Mouse (Mus musculus) myocyte (in vitro differentiated cells): ENCODE data around the gene Zhx3. TPM values are rescaled to one million over a fixed set of nuclear protein-coding genes. Genes with fewer than 3 reads are reported as not detected.

Experiments
- H3K27me3 ChIP-seq: one replicate; pipeline ENCODE4 v1.6.1; 2011; ENCODE audit not compliant: control insufficient read depth, insufficient read depth, insufficient read length
- H3K36me3 ChIP-seq: one replicate; pipeline ENCODE4 v1.6.1; 2011; ENCODE audit not compliant: control insufficient read depth, insufficient read depth
- H3K4me2 ChIP-seq: one replicate; pipeline ENCODE4 v1.6.1; 2011; ENCODE audit warnings: low read depth, control low read depth
- H3K4me3 ChIP-seq: one replicate; pipeline ENCODE4 v1.5.1; 2011; ENCODE audit warnings: mild to moderate bottlenecking, control low read depth, moderate library complexity
- H3K79me2 ChIP-seq: one replicate; pipeline ENCODE4 v1.6.1; 2011; ENCODE audit not compliant: control insufficient read depth, insufficient read depth
- H3ac ChIP-seq: one replicate; pipeline ENCODE4 v1.6.1; 2011; ENCODE audit not compliant: control insufficient read depth, insufficient read length
- CEBPB ChIP-seq: IDR thresholded peaks from 2 replicates; pipeline ENCODE4 v1.6.1; 2011; ENCODE audit warnings: mild to moderate bottlenecking, moderate library complexity; ENCODE audit not compliant: poor library complexity, insufficient read depth, severe bottlenecking
- E2F4 ChIP-seq: IDR thresholded peaks from one replicate; pipeline ENCODE4 v1.6.1; 2011; ENCODE audit warnings: mild to moderate bottlenecking, control low read depth, moderate library complexity; ENCODE audit not compliant: insufficient read depth
- MAX ChIP-seq: IDR thresholded peaks from one replicate; pipeline ENCODE4 v1.6.1; 2011; ENCODE audit warnings: low read depth, mild to moderate bottlenecking, control low read depth
- MYOD1 ChIP-seq, 3 experiments: IDR thresholded peaks; one replicate each; pipeline ENCODE4 v1.6.1; 2011; ENCODE audit warnings: control low read depth in 2 of 3, low read depth in 2 of 3, mild to moderate bottlenecking in 2 of 3, moderate library complexity in 1 of 3; ENCODE audit not compliant: insufficient read length in 2 of 3, control insufficient read depth in 1 of 3
- MYOG ChIP-seq, 3 experiments: IDR thresholded peaks; one replicate each; pipeline ENCODE4 v1.6.1; 2011; ENCODE audit warnings: control low read depth in 2 of 3, low read depth in 2 of 3, mild to moderate bottlenecking in 2 of 3; ENCODE audit not compliant: insufficient read length in 2 of 3, control insufficient read depth in 1 of 3, insufficient read depth in 1 of 3
- POLR2A ChIP-seq: IDR thresholded peaks from one replicate; pipeline ENCODE4 v1.6.1; 2011; ENCODE audit warnings: low read depth, mild to moderate bottlenecking, control low read depth, moderate library complexity; ENCODE audit not compliant: insufficient read length
- POLR2AphosphoS2 ChIP-seq: IDR thresholded peaks from one replicate; pipeline ENCODE4 v1.6.1; 2011; ENCODE audit warnings: low read depth, control low read depth; ENCODE audit not compliant: insufficient read length
- REST ChIP-seq: IDR thresholded peaks from one replicate; pipeline ENCODE4 v1.6.1; 2011; ENCODE audit warnings: mild to moderate bottlenecking, control low read depth, moderate library complexity; ENCODE audit not compliant: insufficient read depth, insufficient read length
- SRF ChIP-seq: IDR thresholded peaks from one replicate; pipeline ENCODE4 v1.6.1; 2011; ENCODE audit warnings: low read depth; ENCODE audit not compliant: control insufficient read depth, insufficient read length
- TCF12 ChIP-seq: IDR thresholded peaks from one replicate; pipeline ENCODE4 v1.6.1; 2011; ENCODE audit warnings: mild to moderate bottlenecking, control low read depth; ENCODE audit not compliant: poor library complexity, insufficient read depth, severe bottlenecking
- TCF3 ChIP-seq: IDR thresholded peaks from one replicate; pipeline ENCODE4 v1.6.1; 2011; ENCODE audit warnings: low read depth, control low read depth; ENCODE audit not compliant: insufficient read length
- USF1 ChIP-seq: IDR thresholded peaks from one replicate; pipeline ENCODE4 v1.6.1; 2011; ENCODE audit warnings: low read depth, mild to moderate bottlenecking, control low read depth, moderate library complexity
- polyA plus RNA-seq: library from polyadenylated mRNA; unstranded; fragments of >200 nt; fragmentation: generic; extraction: Trizol; gene quantifications from one replicate; pipeline ENCODE4 v1.2.1, GENCODE M21; 2012; ENCODE audit warnings: missing spikeins

Zhx3 gene
- polyA plus RNA-seq, 1 experiment, result 6.1 TPM

DNA sequence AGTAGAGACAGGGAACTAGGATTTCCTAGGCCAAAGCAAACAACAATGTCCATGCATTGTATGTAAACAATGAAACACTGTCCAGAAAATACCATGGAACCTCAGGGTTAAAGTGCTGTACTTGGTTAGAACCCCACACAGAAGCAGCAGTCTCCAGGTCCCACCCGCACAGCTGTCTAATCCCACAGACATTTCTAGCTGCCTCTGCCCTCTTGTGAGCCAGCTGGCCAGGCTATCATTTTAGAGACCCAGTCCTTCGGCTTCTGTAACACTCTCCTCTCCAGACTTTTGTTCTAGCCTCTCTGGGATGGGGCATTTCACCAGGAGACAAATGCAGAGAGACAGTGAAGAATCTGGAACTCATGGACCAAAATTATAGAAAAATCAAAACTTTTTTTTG, 94.8 kb downstream of the Zhx3 start:
- H3ac ChIP-seq, result no peak overlapping the region

DNA sequence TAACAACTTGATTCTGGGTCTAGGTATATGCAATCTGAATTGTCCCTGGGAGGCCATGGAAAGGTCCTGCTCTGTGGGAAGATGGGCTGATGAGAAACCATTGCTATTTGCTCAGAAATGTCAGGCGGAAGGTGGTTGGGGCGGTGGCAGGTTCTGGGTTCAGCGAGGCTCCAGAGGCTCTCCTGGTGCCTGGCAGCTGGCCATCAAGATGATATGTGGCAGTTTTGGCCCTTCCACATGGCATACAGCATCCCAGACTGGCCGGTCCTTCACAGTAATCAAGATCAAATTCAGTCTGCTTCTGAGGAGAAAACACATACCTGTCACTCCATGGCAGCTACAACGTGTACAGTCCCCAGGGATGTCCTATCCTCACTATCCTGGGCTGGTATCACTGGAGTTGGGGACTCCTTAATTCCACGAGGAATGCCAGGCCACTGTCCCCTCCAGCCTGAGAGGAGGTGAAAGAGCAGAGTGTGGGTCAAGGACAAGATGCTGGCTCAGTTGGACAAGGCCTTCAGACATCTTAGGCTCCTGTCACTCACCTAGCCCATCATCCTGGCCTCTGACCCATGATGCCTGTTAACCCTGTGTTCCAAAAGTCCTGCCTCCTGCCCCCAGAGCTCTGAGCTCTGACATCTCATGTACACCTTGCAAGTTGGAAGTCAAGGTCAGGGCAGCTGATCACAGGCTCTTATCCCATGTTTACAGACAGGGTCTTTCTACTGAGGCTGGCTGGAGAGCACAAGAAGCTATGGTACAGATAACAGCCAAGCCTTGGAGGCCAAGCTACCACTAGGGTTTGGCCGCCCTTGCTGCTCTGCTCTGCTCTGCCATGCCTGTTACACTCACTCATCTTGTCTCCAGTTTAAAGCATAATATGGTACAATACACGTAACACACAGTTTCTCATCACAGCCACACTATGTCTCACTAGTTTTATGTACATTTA, 101.2 kb downstream of the Zhx3 start:
- H3K36me3 ChIP-seq, result no peaks in the 10 kb centered on the region
- no peak overlapping the region for H3K4me2 ChIP-seq
- H3K4me3 ChIP-seq, result no peak overlapping the region
- H3K27me3 ChIP-seq, result no peaks in the 10 kb centered on the region
- TF ChIP-seq TCF3, result no peak
- TF ChIP-seq POLR2AphosphoS2, result peak; percentile 18
- no peak for TF ChIP-seq MYOD1 (IDR thresholded peaks at IDR 0.05; ENCODE audit: control insufficient read depth in 1 of 3, insufficient read length in 2 of 3, low read depth in 2 of 3)
- TF ChIP-seq POLR2A, result no peak
- TF ChIP-seq MYOG (IDR thresholded peaks at IDR 0.05; ENCODE audit: control insufficient read depth in 1 of 3, insufficient read depth in 1 of 3, insufficient read length in 2 of 3, low read depth in 2 of 3), result no peak
- no peak for TF ChIP-seq REST
- H3K79me2 ChIP-seq, result no peaks in the 10 kb centered on the region
- H3ac ChIP-seq, result no peak overlapping the region

More for the DNA sequence above, 94.8 kb downstream of the Zhx3 start:
- H3K4me3 ChIP-seq, result no peak overlapping the region
- H3K27me3 ChIP-seq, result no peaks in the 10 kb centered on the region
- TF ChIP-seq SRF (no peak), E2F4 (no peak), TCF12 (peak; percentile 29), CEBPB (no peak), MYOG (IDR thresholded peaks at IDR 0.05; ENCODE audit: control insufficient read depth in 1 of 3, insufficient read depth in 1 of 3, insufficient read length in 2 of 3, low read depth in 2 of 3) (peak; percentile 40 to 88 (median 85)), MYOD1 (IDR thresholded peaks at IDR 0.05; ENCODE audit: control insufficient read depth in 1 of 3, insufficient read length in 2 of 3, low read depth in 2 of 3) (peak; percentile 37 to 75 (median 69)), POLR2AphosphoS2 (no peak), MAX (no peak), USF1 (no peak), TCF3 (no peak), POLR2A (no peak), REST (no peak)
- no peaks in the 10 kb centered on the region for H3K79me2 ChIP-seq
- peak overlapping the region; percentile 9 for H3K4me2 ChIP-seq
- H3K36me3 ChIP-seq, result no peaks in the 10 kb centered on the region

DNA sequence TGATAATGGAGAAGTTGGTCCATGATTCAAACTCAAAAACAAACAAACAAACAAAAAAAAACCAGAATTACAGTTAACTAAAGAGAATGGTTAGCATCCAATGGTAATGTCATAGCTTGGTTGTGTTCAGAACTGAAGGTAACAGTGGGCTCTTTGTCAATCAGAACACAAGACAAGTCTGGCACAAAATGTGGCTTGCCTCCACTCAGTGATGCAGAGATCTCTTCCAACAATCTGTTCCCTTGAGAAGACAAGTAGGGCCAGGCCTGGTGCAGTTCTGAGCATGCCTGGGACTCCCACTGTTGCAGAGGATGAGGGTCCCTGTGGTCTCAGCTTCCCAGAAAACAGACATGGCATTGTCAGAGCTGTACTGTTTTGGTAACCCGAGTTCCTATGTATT, 101.9 kb downstream of the Zhx3 start:
- Histone ChIP-seq H3K36me3 (no peaks in the 10 kb centered on the region), H3K27me3 (no peaks in the 10 kb centered on the region), H3ac (no peak overlapping the region), H3K4me3 (no peak overlapping the region), H3K4me2 (no peak overlapping the region), H3K79me2 (no peaks in the 10 kb centered on the region)
- TF ChIP-seq POLR2AphosphoS2, result no peak
- TF ChIP-seq MAX, result no peak
- no peak for TF ChIP-seq MYOG (IDR thresholded peaks at IDR 0.05; ENCODE audit: control insufficient read depth in 1 of 3, insufficient read depth in 1 of 3, insufficient read length in 2 of 3, low read depth in 2 of 3)
- TF ChIP-seq CEBPB, result no peak
- TF ChIP-seq REST, result no peak
- no peak for TF ChIP-seq MYOD1 (IDR thresholded peaks at IDR 0.05; ENCODE audit: control insufficient read depth in 1 of 3, insufficient read length in 2 of 3, low read depth in 2 of 3)
- TF ChIP-seq SRF, result no peak
- TF ChIP-seq E2F4, result no peak
- TF ChIP-seq TCF3, result no peak
- no peak for TF ChIP-seq POLR2A
- TF ChIP-seq USF1, result no peak
- TF ChIP-seq TCF12, result no peak

DNA sequence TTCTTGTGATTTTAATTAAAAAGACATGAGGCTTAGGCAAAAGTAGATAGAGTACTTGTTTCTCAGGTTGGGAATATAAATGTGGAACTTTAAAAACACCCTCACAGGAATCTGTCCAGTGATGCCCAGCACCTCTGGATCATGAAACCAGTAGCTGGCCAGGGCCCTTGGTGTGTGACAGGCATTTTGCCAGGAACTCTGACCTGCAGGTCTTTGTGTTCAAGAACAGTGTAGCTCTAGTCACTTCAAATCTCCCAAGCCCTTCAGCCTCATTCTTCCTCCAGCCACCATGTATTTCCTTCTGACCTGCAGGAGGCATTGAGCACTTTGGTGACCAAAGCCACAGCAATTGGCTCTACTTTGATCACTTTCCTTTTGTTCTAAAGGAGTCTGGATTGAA, 102.4 kb downstream of the Zhx3 start:
- H3K4me3 ChIP-seq, result no peak overlapping the region
- H3K79me2 ChIP-seq, result no peaks in the 10 kb centered on the region
- H3K36me3 ChIP-seq, result no peaks in the 10 kb centered on the region
- no peak overlapping the region for H3K4me2 ChIP-seq
- no peak overlapping the region for H3ac ChIP-seq
- H3K27me3 ChIP-seq, result no peaks in the 10 kb centered on the region
- TF ChIP-seq CEBPB (no peak), TCF3 (no peak), SRF (no peak), POLR2A (no peak), MYOG (IDR thresholded peaks at IDR 0.05; ENCODE audit: control insufficient read depth in 1 of 3, insufficient read depth in 1 of 3, insufficient read length in 2 of 3, low read depth in 2 of 3) (no peak), POLR2AphosphoS2 (no peak), E2F4 (no peak), MAX (no peak), MYOD1 (IDR thresholded peaks at IDR 0.05; ENCODE audit: control insufficient read depth in 1 of 3, insufficient read length in 2 of 3, low read depth in 2 of 3) (no peak), REST (no peak), TCF12 (no peak), USF1 (no peak)
